Mouse (Mus musculus) hematopoietic stem cell, adult 5-6 weeks (primary cell): Measurements from ENCODE around the gene Mcfd2. TPM values are rescaled to one million over a fixed set of nuclear protein-coding genes. Genes with fewer than 3 reads are reported as not detected.

Experiments used
- ATAC-seq, 2 experiments: fragments of 125-278 bp in 1 of 2; replicated peaks in 1 of 2; 2 replicates each; pipeline ENCODE4 v1.8.0; 2016 to 2017; ENCODE audit warnings: inconsistent platforms in 2 of 2, mild to moderate bottlenecking in 2 of 2, moderate number of reproducible peaks in 2 of 2, low read depth in 1 of 2, moderate TSS enrichment in 1 of 2; ENCODE audit not compliant: low FRiP score in 2 of 2, poor library complexity in 2 of 2, severe bottlenecking in 2 of 2, insufficient read depth in 1 of 2, low TSS enrichment in 1 of 2
- total RNA-seq: library from RNA; stranded (forward); fragments of 172-1452, 232-1000 nt; gene quantifications from 2 replicates; pipeline ENCODE4 v1.2.3, GENCODE M21; 2017

Gene Mcfd2
- total RNA-seq, 1 experiment from 2014 or later, result 76.9 TPM

- ATAC-seq, result 0 out of 4 replicates have a peak, but pooled peaks of 1 of the 2 experiments have one; percentile 11
These were observed 27.4 kb upstream of the Mcfd2 start for GRCm38 (mm10) chr17:87293125-87293524.

GRCm38 (mm10) chr17:87291782-87292181 lies 26.0 kb upstream of the Mcfd2 start:
- no peak for ATAC-seq

GRCm38 (mm10) chr17:87291037-87291436 lies 25.3 kb upstream of the Mcfd2 start:
- ATAC-seq, result no peak

GRCm38 (mm10) chr17:87289367-87289766 lies 23.6 kb upstream of the Mcfd2 start:
- ATAC-seq, result no peak

- no peak for ATAC-seq
These were observed 22.4 kb upstream of the Mcfd2 start for GRCm38 (mm10) chr17:87288131-87288530.

GRCm38 (mm10) chr17:87287197-87287777 lies 21.6 kb upstream of the Mcfd2 start:
- ATAC-seq, result no peak

- no peak for ATAC-seq
These were observed 20.9 kb upstream of the Mcfd2 start for GRCm38 (mm10) chr17:87286481-87287143.

GRCm38 (mm10) chr17:87285731-87286465 lies 20.2 kb upstream of the Mcfd2 start:
- no peak for ATAC-seq

GRCm38 (mm10) chr17:87284482-87285040 lies 18.8 kb upstream of the Mcfd2 start:
- no peak for ATAC-seq

GRCm38 (mm10) chr17:87283755-87284481 lies 18.2 kb upstream of the Mcfd2 start:
- ATAC-seq, result peak; percentile 52 to 54

GRCm38 (mm10) chr17:87283055-87283754 lies 17.5 kb upstream of the Mcfd2 start:
- peak in 1 of 2 experiments; percentile 2; a peak in 1 of 4 replicates for ATAC-seq

GRCm38 (mm10) chr17:87282706-87283053 lies 16.9 kb upstream of the Mcfd2 start, which contains the start of gene Ttc7:
Ttc7 (plus strand) TSS chr17:87282886.
- ATAC-seq, result peak; percentile 64 to 77

- ATAC-seq, result peak; percentile 78 to 84
These were observed 16.4 kb upstream of the Mcfd2 start for GRCm38 (mm10) chr17:87282007-87282705.

- no peak; a peak in 2 of 4 replicates for ATAC-seq
These were observed 9.9 kb upstream of the Mcfd2 start for GRCm38 (mm10) chr17:87275363-87276341.

GRCm38 (mm10) chr17:87269454-87269853 lies 3.7 kb upstream of the Mcfd2 start:
- ATAC-seq, result no peak
